Mouse (Mus musculus) cerebellum, adult 9-10 months (tissue): ENCODE measurements around the gene Tecta.
A peak's percentile ranks its signal among the peaks of the same experiment; 100 is the strongest.

Experiments
- DNase-seq: peaks from one replicate; pipeline ENCODE4 v3.0.0; 2022

Tecta gene

DNA sequence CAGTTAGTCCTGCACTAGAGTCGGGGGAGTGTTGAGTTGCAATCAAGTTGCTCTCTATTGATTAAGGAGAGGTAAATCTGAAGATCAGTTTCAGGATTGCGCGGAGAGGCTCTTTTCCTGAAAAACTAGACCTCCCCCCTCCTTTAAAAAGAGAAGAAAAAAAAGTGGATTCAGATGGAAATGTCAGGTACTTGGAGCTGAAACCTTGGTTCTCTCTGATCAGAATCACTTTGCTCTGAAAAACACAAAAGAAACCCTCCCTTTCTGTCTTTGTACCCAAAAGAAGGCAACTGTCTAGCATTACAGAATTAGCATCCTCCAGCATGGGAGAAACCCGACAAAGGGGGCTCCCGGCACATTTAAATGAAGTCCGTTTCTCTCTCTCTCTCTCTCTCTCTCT lies at the start of gene Tecta:
Tecta (minus strand) TSS at position 101 of the 400 bp plus-strand sequence.
- DNase-seq: no peak

DNA sequence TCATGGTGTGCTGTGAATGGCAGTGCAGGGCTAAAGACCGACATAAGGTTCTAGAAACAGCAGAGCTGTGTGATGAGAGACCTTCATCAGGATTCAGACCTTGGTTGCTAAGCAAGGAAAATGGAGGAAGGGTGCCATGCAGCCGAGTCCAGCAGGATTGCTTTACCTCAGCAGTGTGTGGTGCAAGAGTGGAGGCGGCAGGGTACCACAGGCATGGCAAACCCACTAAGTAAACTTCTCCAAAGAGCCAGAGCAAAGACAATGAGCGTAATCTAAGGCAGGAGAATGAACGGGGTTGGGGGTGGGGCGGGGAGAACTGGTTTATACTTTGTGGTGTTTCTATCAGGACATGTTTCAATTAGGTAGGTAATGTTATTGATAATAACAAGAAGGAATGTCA lies 49.3 kb upstream of the Tecta start:
- no peak for DNase-seq

DNA sequence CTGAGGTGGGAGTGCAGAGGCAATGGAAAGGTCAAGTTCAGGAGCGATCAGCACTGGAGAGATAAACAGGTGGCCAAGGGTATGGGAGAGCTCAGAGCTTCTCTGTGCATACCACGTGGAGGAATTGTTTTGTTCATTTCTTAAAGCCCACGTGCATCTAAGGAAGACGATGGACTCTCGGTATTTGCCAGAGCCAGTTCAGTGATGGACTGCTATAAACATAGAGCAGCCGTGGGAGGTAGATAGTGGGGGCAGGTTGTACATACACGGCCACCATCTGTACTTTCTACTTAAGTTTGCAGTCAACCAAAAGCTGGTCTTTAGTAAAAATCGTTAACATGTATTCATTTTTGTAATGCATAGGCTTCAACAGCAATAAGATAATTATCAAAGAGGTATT lies 42.4 kb upstream of the Tecta start:
- no peak for DNase-seq

DNA sequence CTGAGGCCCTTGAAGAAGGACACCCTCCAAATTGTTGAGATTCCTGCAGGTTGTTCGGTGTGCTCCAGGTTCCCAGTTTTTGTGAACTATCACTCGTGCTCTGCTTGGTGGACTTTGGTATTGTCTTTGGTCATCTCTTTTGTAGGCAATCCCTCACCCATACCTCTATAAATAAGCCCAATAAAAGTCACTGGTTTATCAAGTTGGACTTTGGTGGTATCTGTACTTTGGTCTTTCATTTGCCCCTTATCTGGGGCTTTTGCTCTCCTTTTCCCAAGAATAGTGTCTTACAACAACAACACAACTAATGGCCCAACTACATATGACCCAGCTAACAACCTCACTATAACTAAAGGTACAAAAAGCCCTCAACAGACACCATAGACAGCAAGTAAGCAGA lies 41.5 kb upstream of the Tecta start:
- no peak for DNase-seq

DNA sequence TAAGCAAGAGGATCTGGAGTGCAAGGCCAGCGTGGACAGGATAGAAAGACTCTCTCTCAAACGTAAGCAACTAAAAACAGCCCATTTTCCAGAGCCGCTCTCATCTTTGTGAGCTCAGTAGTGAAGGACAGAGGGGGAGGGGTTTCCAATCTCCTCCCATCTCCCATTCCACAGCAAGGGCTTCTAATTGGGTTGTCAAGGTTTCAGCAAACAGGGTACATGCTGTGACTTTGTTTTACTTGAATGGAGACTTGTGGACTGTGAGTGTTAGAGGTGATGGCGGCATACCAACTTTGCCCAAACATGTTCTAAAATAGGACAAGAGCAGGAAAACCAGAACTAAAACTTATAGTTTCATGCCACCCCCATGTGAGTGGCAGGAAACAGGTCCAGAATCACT lies 39.7 kb upstream of the Tecta start:
- no peak for DNase-seq

DNA sequence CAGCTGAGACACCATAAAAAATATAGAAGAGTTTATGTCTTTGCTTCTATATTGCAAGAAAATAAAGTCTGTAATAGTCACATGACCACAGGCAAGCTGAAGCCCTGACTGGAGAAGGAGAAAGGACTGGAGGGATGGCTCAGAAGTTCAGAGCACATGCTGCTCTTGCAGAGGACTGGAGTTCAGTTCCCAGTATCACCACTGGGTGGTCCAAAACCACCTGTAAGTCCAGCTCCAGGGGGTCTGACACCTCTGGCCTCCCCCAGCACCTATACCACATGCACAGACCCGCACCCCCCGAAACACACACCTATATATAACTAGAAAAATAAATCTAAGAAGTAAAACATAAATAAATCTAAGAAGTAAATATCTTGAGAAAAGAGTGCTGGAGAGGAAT lies 32.4 kb upstream of the Tecta start:
- no peak for DNase-seq

DNA sequence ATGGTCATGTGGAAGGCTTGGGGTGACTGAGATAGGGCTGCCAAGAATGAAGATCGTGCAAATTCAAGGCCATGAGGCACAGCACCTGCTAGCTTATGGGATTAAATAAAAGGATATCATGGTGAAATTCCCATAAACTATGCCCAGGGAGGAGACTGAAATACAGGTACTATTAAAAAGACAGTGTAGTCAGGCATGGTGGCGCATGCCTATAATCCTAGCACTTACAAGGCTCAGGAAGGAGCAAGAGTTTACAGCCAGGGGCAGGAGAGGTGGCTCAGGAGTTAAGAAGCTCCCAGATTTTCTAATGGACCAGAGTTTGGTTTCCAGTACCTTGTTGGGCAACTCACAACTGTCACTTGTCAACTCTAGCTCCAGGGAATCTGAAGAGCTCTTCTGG lies 31.9 kb upstream of the Tecta start:
- no peak for DNase-seq

DNA sequence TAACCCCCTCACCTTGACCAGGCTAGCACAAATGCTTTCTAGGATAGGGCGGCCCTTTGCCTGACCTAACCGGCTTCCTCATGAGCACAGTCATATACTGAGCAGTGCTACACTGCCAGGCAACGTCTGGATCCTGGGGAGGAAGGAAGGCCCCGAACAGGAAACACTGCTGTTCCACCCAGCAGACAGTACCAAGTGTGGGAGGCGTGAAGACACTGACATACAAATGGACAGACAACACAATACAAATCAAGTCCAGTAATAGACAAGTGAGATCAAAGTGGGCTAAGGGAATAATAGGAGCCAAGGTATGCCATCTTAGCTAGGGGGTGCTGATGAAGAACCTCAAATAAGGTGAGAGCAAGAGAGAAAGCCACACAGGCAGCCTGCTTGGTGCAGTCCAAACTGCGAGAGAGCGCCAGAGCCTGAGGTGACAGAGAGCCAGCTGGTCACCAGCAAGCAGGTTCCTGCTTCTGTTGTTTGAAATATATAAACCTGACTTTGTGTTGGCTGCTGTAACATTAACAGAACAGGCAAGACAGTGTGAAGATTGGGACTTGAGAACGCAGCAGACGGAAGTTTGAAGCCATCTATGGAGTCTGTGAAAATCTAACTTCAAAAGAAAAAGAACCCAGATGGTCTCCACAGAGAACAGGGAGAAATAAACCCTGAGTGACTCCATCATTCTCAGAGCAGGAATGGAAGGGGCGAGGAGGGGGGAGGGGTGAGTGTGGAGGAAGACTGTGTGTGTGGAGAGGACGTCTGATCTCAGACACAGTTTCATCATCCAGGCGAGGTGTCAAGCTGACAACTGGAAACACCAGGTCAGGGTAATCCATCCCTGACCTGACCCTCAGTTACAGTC lies 28.6 kb upstream of the Tecta start:
- peak; percentile 55 for DNase-seq

DNA sequence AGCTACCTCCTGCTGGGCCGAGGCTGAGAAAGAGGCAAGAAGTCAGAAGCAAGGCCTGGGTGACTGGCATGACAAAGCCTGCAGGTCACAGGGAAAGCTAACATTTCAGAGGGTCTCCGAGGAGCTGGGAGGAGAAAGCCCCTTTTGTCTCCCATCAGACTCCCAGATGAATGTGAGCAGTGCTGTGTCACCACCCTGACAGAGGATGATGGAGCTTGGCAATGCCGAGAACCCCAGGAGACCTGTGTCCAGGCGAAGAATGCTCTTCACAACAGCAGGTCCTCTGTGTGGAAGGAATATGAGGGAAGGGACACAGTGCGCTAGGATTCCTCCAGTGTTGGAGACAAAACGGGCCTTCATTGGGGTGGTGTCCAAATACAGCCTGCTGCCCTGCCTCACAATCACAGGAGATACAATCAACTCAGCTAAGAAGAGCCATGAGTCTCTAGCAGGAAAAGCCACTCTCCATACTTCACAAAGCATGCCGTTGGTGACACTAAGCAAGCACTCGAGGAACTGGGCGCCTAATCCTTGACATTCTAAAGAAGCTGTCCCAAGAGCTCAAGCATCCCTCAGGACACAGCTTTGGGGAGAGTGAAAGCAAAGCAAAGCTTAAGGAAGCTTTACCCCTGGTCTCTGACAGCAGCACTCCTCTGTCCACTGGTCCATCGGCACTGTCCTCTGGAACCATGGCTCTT lies 27.1 kb upstream of the Tecta start:
- DNase-seq: no peak

DNA sequence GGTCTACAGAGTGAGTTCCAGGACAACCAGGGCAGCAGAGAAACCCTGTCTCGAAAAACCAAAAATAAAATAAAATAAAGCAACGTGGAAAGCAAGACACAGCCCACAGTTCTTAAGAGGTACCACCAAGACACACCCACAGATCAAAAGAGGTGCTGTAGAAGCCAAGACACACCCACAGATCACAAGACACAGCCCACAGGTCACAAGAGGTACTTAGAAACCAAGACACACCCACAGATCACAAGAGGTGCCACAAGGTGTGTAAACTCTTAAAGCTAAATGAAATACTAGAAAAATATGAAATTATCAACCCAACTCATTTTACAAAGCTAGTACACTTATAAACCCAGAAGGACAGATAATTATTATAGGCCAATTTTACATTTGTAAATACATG lies 23.9 kb upstream of the Tecta start:
- DNase-seq: no peak

DNA sequence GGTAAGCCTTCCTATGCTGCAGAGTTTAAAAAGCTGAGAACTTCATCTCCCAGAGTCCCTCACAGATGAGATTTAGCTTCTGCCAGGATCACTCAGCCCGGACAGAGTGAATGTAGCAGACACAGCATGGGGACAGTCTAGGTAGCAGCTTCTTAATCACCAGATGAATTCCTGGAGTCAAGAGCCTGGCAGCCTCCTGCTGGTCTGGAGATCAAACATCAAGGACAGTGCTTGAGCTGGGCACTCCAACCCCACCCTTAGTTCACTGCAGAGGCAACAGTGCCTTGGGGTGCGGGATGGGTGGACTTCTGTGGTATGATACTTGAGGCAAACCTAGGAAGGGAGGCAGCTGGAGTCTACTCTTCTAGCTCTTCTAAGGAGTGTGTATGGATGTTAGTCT lies 20.0 kb upstream of the Tecta start:
- DNase-seq: no peak

DNA sequence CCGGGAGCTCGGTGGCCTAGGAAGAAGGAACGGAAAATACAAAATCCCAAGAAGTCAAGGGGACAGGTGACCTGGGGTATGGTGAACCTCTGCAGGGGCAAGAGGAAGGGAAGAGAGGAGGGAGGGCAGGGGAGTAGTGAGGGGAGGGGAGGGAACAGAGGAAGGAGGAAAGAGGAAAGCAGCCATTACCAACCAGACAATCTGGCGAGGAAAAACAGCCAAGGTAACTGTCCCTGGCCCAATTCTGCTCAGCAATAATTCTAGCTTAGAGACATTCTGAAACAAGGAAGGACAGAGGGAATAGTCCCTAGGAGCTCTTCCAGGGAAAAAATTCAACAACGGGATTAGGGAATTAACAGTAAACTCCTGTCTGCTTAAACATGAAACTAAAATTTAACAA lies 19.1 kb upstream of the Tecta start:
- peak; percentile 28 for DNase-seq

DNA sequence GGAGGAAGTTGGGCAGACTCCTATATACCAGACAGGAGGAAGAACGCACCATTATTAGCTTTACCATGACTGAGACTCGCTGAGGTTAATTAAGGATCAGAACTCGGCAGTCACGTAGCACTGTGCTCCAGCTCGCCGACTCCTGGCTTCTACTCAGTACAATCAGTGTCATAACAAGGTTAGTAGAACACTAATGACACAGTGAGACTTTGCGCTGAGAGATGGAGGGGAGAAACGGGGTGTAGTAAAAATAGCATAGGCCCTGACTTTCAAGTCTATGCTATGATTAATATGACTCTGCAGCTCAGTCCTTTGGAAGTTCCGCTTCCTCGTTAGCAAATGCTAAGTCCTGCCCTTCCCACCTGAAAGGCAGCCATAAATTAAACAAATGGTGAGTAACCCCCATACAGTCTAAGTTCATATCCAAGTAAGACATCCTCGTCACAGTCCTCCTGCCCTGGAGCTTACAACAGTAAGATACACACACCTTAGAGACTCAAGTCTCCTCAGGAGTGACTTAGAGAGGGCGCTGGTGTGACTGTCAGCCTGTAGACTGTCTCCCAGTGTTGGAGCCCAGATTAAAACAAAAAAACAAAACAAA lies 17.7 kb upstream of the Tecta start:
- no peak for DNase-seq

DNA sequence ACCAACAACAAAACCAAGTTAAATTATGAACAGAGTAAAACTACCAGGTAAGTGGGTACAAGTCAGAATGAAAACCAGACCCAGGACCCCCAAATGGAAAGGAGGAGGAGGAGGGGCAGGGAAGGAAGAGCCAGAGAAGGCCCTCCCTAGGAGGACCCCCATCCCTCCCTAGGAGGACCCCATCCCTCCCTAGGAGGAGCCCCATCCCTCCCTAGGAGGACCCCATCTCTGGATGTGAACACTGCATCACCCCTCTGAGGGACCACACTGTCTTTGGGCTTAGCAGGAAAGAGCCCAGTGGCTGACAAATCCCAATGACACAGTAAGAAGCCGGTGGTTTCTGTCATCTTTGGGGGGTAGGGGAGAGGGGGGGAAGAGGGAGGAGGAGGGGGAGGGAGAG lies 15.5 kb upstream of the Tecta start:
- no peak for DNase-seq

DNA sequence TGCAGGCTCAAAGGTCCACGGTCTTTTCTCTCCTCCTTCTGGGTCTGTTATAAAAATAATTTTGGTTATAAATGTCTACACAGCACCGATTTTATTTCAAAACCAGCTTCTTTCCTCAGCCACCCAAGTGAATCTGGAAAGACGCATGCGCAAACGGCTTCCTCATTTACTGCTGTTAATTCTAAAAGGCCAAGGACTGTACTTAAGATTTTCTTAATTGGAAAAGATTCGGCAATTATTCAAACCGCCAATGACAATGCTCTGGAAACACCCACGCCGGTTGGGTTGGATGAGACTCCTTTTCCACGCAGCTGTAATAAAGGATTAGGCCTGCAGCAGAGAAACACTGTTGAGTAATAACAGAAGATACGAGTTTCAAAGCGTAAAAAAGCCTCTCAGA lies 13.6 kb upstream of the Tecta start:
- no peak for DNase-seq

DNA sequence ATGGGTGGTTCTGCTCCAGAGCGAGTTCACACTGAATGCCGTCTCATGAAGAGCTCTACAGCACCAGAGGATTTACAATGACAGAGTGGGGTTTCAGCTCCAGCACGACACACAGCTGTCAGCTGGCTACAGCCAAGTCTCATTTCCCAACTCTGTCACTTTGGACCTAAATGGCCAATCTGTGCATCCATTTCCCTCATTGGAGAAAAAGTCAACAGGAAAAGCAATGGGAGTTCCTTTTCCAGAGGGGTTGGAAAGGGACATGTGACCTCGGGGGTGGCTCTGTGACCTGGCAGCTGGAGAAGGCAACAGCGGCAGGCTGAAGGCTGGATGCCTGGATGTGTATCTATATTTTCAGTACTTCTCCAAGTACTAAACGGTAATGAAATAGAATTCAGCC lies 11.6 kb upstream of the Tecta start:
- no peak for DNase-seq

DNA sequence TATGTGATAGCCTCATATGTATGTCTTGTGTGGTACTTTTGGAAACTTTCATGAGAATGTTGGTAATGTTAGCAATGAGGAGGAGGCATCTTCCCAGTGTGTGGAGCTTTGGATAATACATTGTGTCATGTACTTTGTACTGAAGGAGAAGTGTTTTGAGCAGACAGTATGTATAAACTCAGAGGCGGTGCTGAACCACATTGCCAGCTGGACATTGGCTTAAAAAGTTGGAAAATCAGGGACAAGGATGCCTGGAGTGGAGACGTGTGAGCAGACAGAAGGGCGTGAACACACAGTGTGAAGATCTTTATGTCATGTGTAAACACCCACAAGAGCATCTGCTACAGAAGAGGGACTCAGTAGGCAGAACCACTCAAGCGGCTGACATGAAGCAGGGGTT lies 6.0 kb upstream of the Tecta start:
- DNase-seq: no peak

DNA sequence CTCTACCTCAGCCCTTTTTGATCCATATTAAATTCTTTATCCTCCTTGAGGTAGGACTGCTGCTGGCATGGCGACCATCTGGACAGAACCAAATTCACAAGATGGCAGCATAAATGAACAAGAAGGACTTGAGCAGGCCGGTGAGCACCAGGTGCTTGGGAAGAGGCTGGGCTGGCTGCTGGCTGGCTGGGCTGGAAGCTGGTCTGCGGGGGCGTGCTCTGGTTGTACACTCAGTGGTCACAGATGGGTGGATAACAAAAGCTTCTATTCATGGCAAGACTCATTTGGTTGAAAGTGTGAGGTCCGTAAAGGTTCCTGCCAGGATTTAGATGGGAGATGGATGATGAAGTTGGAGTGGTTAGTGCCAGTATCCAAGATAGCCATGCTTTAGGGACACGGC lies 1.8 kb upstream of the Tecta start:
- no peak for DNase-seq

DNA sequence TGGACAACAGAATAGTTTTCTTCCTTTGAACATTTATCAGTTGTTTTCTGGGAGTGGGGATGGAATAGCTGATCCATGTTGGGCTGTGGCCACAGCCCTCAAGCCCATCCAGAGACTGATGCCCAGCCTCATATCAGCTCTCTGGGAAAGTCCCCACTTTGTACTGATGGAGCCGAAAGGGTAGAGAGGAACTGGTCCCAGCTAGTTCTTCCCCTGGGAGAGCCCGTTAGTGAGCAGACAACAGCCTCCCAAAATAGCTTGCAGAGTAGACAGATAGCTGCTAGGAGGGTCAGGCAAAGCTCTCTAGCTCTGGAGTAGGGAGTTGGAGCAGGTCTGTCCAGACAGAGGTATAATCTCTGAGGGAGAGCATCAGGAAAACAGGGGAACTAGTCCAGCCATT lies 3.6 kb downstream of the Tecta start:
- DNase-seq: no peak

DNA sequence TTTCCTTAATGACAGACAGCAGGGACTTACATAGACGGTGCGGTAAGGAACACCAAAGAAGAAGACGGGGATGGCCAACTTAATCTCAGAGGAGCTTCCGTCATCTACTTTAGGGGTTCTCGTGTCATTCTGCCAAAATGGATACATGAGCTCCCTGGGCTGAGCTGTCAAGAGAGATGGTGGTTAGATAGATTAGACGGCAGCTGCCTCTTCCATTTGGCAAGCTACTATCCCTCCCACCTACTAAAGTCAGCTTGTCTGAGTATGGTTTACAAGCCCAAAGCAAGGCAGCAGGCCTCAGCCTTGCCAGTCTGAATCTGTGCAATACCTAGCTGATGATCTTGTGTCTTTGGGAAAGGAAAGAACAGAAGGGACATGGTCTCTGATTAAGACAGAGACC lies 4.8 kb downstream of the Tecta start:
- no peak for DNase-seq

DNA sequence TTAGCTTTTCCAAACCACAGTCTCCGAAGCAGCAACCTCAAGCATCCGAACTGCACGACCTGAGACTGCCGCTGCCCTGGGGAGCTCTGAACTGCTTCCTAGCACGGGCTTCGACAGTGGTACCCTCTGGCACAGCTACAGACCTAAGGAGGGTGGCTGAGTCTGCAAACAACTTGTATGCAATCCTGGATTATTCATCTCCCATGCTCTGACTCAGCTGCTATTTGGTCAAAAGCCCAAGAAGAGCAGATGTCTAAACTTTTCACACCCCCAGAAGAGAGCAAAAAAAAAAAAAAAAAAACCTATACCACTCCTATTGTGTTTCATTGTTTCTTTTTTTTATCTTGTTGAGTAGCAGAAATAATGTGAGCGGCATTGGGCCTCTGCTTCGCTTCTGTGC lies 5.4 kb downstream of the Tecta start:
- DNase-seq: no peak

DNA sequence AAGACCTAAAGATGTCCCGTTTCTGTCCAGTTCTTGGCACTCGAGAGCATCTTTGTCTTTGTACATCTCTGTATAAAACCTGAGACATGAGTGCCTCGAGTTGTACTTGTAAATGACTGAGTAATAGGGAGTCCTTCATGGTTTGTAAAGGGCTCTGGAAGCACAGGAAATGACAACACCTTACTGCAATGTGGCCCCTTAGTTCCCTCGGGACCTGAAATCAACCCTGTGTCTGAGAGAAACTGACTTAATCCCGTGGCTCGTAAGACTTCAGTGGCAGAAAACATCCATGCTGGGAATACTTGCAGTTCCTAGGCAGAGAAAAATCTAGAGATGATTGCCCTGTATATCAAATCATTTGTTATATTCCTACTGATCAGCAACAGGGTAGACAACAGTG lies 6.8 kb downstream of the Tecta start:
- DNase-seq: no peak

DNA sequence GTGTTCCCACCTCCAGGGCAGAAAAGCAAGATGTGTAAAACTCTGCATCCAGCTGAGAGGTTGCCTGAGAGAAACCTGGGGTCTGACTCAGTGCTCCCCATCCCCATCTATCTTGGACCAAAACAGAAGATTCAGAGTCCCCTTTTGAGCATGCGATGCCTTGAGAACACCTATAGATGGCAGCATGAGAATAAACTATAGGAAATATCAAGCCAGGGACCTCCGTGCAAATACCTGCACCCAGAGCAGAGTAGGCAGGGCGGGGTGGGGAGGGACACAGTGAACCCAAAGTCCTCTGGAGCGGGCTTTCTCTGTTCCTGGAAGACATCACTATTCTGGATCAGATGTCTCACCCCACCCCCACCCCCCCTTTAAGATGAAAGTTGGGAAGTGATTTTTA lies 11.2 kb downstream of the Tecta start:
- no peak for DNase-seq

DNA sequence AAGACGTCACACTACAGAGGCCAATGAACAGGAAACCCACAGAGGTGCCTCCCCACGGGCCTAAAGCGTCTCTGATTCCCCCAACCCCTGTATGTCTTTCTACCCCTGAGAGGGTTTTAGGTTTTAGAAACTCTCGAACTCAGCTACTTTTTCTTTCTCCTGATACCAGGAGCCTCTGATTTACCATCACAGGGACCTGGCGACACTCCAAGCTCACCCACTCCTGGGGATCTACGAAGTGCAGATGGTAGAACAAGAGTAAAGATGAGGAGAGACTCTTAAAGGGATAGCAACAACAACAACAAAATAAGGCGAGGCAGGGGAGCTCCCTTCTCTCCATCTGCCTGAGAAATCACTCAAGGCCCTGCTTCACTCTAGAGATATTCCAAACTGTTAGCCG lies 12.7 kb downstream of the Tecta start:
- no peak for DNase-seq
